Mouse (Mus musculus): ENCODE data around the gene Irf7.

Gene Irf7

GRCm38 (mm10) chr7:141265739-141266561 lies at the start of gene Irf7:
Gene Irf7 (minus strand): TSS chr7:141266481.
- peak; percentile 90 for DNase-seq (ENCODE audit: low spot score)

GRCm38 (mm10) chr7:141315974-141316373 lies 49.7 kb upstream of the Irf7 start:
- DNase-seq (ENCODE audit: low spot score): peak; percentile 72

GRCm38 (mm10) chr7:141315076-141315475 lies 48.8 kb upstream of the Irf7 start:
- DNase-seq (ENCODE audit: low spot score): no peak

- DNase-seq (ENCODE audit: low spot score): no peak
Observed at GRCm38 (mm10) chr7:141314416-141314815, 48.1 kb upstream of the Irf7 start.

GRCm38 (mm10) chr7:141304537-141304936 lies 38.3 kb upstream of the Irf7 start:
- DNase-seq (ENCODE audit: low spot score): no peak

- peak; percentile 65 for DNase-seq (ENCODE audit: low spot score)
Observed at GRCm38 (mm10) chr7:141302702-141303268, 36.5 kb upstream of the Irf7 start.

GRCm38 (mm10) chr7:141301386-141301785 lies 35.1 kb upstream of the Irf7 start:
- DNase-seq (ENCODE audit: low spot score): no peak

- no peak for DNase-seq (ENCODE audit: low spot score)
Observed at GRCm38 (mm10) chr7:141299175-141299574, 32.9 kb upstream of the Irf7 start.

- no peak for DNase-seq (ENCODE audit: low spot score)
Observed at GRCm38 (mm10) chr7:141297926-141298650, 31.8 kb upstream of the Irf7 start.

- DNase-seq (ENCODE audit: low spot score): no peak
Observed at GRCm38 (mm10) chr7:141294479-141294878, 28.2 kb upstream of the Irf7 start.

- no peak for DNase-seq (ENCODE audit: low spot score)
Observed at GRCm38 (mm10) chr7:141293852-141294471, 27.7 kb upstream of the Irf7 start.

- no peak for DNase-seq (ENCODE audit: low spot score)
Observed at GRCm38 (mm10) chr7:141292583-141293388, 26.5 kb upstream of the Irf7 start.

- DNase-seq (ENCODE audit: low spot score): no peak
Observed at GRCm38 (mm10) chr7:141291921-141292582, 25.8 kb upstream of the Irf7 start, which contains the start of gene Drd4. Gene Drd4 (plus strand): TSS chr7:141292006.

GRCm38 (mm10) chr7:141288042-141288441 lies 21.8 kb upstream of the Irf7 start:
- DNase-seq (ENCODE audit: low spot score): no peak

GRCm38 (mm10) chr7:141282756-141283155 lies 16.5 kb upstream of the Irf7 start:
- no peak for DNase-seq (ENCODE audit: low spot score)

GRCm38 (mm10) chr7:141281442-141281841 lies 15.2 kb upstream of the Irf7 start:
- DNase-seq (ENCODE audit: low spot score): no peak

GRCm38 (mm10) chr7:141278766-141279590 lies 12.7 kb upstream of the Irf7 start, which contains the start of gene Sct:
Gene Sct (minus strand): TSS chr7:141279133.
- DNase-seq (ENCODE audit: low spot score): peak; percentile 31

- DNase-seq (ENCODE audit: low spot score): no peak
Observed at GRCm38 (mm10) chr7:141277701-141278678, 11.7 kb upstream of the Irf7 start.

- DNase-seq (ENCODE audit: low spot score): no peak
Observed at GRCm38 (mm10) chr7:141276546-141276945, 10.3 kb upstream of the Irf7 start, which contains the start of gene Cdhr5. Gene Cdhr5 (minus strand): TSS chr7:141276786.

Measured in T-cell, adult 2 months (primary cell).